Mouse (Mus musculus) limb, embryonic 14.5 days (tissue): ENCODE results near the gene Batf. TPM values are rescaled to one million over a fixed set of nuclear protein-coding genes. Genes with fewer than 3 reads are reported as not detected.

Experiments used
- ATAC-seq: fragments of 200-750 bp; cut with Nextera tagmentation; 2 replicates; pipeline ENCODE4 v1.8.0; 2017; ENCODE audit warnings: low read depth, moderate number of reproducible peaks, moderate TSS enrichment; ENCODE audit not compliant: low FRiP score
- DNase-seq: peaks from one replicate; pipeline ENCODE4 v3.0.0-alpha.2; 2015; ENCODE audit warnings: low spot score
- H3K27ac ChIP-seq: fragments of 300-500 bp; sonication (generic); replicated peaks from 2 replicates; pipeline ENCODE4 v1.5.1; 2014; ENCODE audit warnings: low read depth, mild to moderate bottlenecking, low read length, moderate library complexity, mixed read lengths
- H3K27me3 ChIP-seq: fragments of 300-500 bp; sonication (generic); 2 replicates; pipeline ENCODE4 v1.6.1; 2014; ENCODE audit warnings: low read length, mixed read lengths; ENCODE audit not compliant: control insufficient read depth, insufficient read depth
- H3K36me3 ChIP-seq: fragments of 300-500 bp; sonication (generic); 2 replicates; pipeline ENCODE4 v1.6.1; 2014; ENCODE audit warnings: mild to moderate bottlenecking, low read length, moderate library complexity, mixed read lengths; ENCODE audit not compliant: control insufficient read depth, insufficient read depth
- H3K4me1 ChIP-seq: fragments of 300-500 bp; sonication (generic); 2 replicates; pipeline ENCODE4 v1.6.1; 2014; ENCODE audit warnings: antibody characterized with exemption, low read length, mixed read lengths; ENCODE audit not compliant: control insufficient read depth, insufficient read depth
- H3K4me2 ChIP-seq: fragments of 300-500 bp; sonication (generic); replicated peaks from 2 replicates; pipeline ENCODE4 v1.6.1; 2014; ENCODE audit warnings: low read depth, mild to moderate bottlenecking, low read length, moderate library complexity; ENCODE audit not compliant: severe bottlenecking
- H3K4me3 ChIP-seq: fragments of 300-500 bp; sonication (generic); replicated peaks from 2 replicates; pipeline ENCODE4 v1.5.1; 2014; ENCODE audit warnings: low read length
- H3K9ac ChIP-seq: fragments of 300-500 bp; sonication (generic); 2 replicates; pipeline ENCODE4 v1.6.1; 2014; ENCODE audit warnings: mild to moderate bottlenecking, low read depth, low read length, moderate library complexity; ENCODE audit not compliant: severe bottlenecking
- H3K9me3 ChIP-seq: fragments of 300-500 bp; sonication (generic); 2 replicates; pipeline ENCODE4 v1.6.1; 2016; ENCODE audit warnings: low read length; ENCODE audit not compliant: control insufficient read depth
- POLR2A ChIP-seq: fragments of 200-500 bp; IDR thresholded peaks from 2 replicates; pipeline ENCODE4 v1.8.0; 2012; ENCODE audit warnings: inconsistent platforms, mild to moderate bottlenecking, moderate library complexity, borderline replicate concordance; ENCODE audit not compliant: insufficient read depth, insufficient read length; ENCODE audit errors: extremely low read depth
- WGBS: fragments of 180-500 bp; shearing (Covaris S2); extraction: QIAGEN DNeasy Blood & Tissue Kit; methylation state at CpG from one replicate; pipeline ENCODE4 v1.1.7; 2014; 5-methylcytosine and 5-hydroxymethylcytosine counted together
- polyA plus RNA-seq, 2 experiments: library from polyadenylated mRNA; depleted of rRNA in 1 of 2; stranded (reverse) in 1 of 2; unstranded in 1 of 2; fragments of >200 nt; fragmentation: Nextera tagmentation in 1 of 2; extraction: Ambion mirVana in 1 of 2; gene quantifications; 2 replicates each; pipeline versions ENCODE4 v1.2.1 to v1.2.3; 2012 to 2014

Batf gene
- polyA plus RNA-seq, 2 experiments: 3.2 to 4.6 TPM

GRCm38 (mm10) chr12:85705002-85705830, 18.7 kb downstream of the Batf start:
- peak overlapping the region; percentile 48 for H3K27ac ChIP-seq
- peak; percentile 69 for DNase-seq
- 11% methylated on average over 20 of the region's 20 CpGs for WGBS

GRCm38 (mm10) chr12:85705831-85706530, 19.5 kb downstream of the Batf start:
- 0 out of 2 replicates have a peak, but pooled peaks cover 9% of the 10 kb centered on the region for H3K4me1 ChIP-seq
- peak; percentile 45; the same call in 1 of the 2 replicates for ATAC-seq
- H3K36me3 ChIP-seq: no peaks in the 10 kb centered on the region
- peak overlapping the region; percentile 73 for H3K4me2 ChIP-seq
- DNase-seq: no peak
- no peaks in the 10 kb centered on the region for H3K9me3 ChIP-seq
- WGBS: 12% methylated on average over 17 of the region's 17 CpGs
- peak overlapping the region; percentile 56 for H3K9ac ChIP-seq
- H3K27me3 ChIP-seq: no peaks in the 10 kb centered on the region
- TF ChIP-seq POLR2A: no peak
- H3K4me3 ChIP-seq: peak overlapping the region; percentile 36
- peak overlapping the region; percentile 48 for H3K27ac ChIP-seq

More at GRCm38 (mm10) chr12:85705002-85705830, 18.7 kb downstream of the Batf start:
- H3K36me3 ChIP-seq: no peaks in the 10 kb centered on the region
- TF ChIP-seq POLR2A: 0 out of 2 replicates have a peak, but pooled peaks have one; percentile 5
- ATAC-seq: peak; percentile 82
- H3K9me3 ChIP-seq: no peaks in the 10 kb centered on the region
- no peaks in the 10 kb centered on the region for H3K27me3 ChIP-seq
- H3K4me2 ChIP-seq: peak overlapping the region; percentile 73
- H3K9ac ChIP-seq: peak overlapping the region; percentile 56
- H3K4me1 ChIP-seq: 0 out of 2 replicates have a peak, but pooled peaks cover 9% of the 10 kb centered on the region
- H3K4me3 ChIP-seq: peak overlapping the region; percentile 36

GRCm38 (mm10) chr12:85706906-85707305, 20.4 kb downstream of the Batf start:
- 77% methylated on average over 4 of the region's 4 CpGs for WGBS

GRCm38 (mm10) chr12:85707391-85707790, 20.9 kb downstream of the Batf start:
- TF ChIP-seq POLR2A: no peak
- Histone ChIP-seq H3K9ac (no peak overlapping the region), H3K27ac (no peak overlapping the region), H3K4me2 (no peak overlapping the region), H3K4me3 (no peak overlapping the region), H3K36me3 (no peaks in the 10 kb centered on the region), H3K9me3 (no peaks in the 10 kb centered on the region), H3K4me1 (0 out of 2 replicates have a peak, but pooled peaks cover 9% of the 10 kb centered on the region), H3K27me3 (no peaks in the 10 kb centered on the region)
- ATAC-seq (no peak), DNase-seq (no peak)
- WGBS: 91% methylated on average over 11 of the region's 11 CpGs

More at GRCm38 (mm10) chr12:85706906-85707305, 20.4 kb downstream of the Batf start:
- no peak for TF ChIP-seq POLR2A
- H3K27ac ChIP-seq: no peak overlapping the region
- 0 out of 2 replicates have a peak, but pooled peaks cover 9% of the 10 kb centered on the region for H3K4me1 ChIP-seq
- H3K36me3 ChIP-seq: no peaks in the 10 kb centered on the region
- H3K27me3 ChIP-seq: no peaks in the 10 kb centered on the region
- no peak overlapping the region for H3K4me2 ChIP-seq
- no peak overlapping the region for H3K9ac ChIP-seq
- no peak overlapping the region for H3K4me3 ChIP-seq
- DNase-seq: no peak
- H3K9me3 ChIP-seq: no peaks in the 10 kb centered on the region
- ATAC-seq: no peak

GRCm38 (mm10) chr12:85708556-85708955, 22.1 kb downstream of the Batf start:
- Histone ChIP-seq H3K36me3 (no peaks in the 10 kb centered on the region), H3K27ac (no peak overlapping the region), H3K4me3 (no peak overlapping the region), H3K9ac (no peak overlapping the region), H3K9me3 (no peaks in the 10 kb centered on the region), H3K4me2 (no peak overlapping the region), H3K4me1 (0 out of 2 replicates have a peak, but pooled peaks cover 9% of the 10 kb centered on the region), H3K27me3 (no peaks in the 10 kb centered on the region)
- ATAC-seq (no peak), DNase-seq (no peak)
- WGBS: 88% methylated on average over 12 of the region's 12 CpGs
- no peak for TF ChIP-seq POLR2A
